Mouse (Mus musculus) cerebellum, adult 8-10 months (tissue): ENCODE results near the gene Insyn1.
A peak's percentile ranks its signal among the peaks of the same experiment; 100 is the strongest.

Experiments used
- DNase-seq: peaks from one replicate; pipeline ENCODE4 v3.0.0; 2022

The Insyn1 gene

GRCm38 (mm10) chr9:58535447-58536134 lies 47.2 kb downstream of the Insyn1 start:
- DNase-seq = no peak

DNA sequence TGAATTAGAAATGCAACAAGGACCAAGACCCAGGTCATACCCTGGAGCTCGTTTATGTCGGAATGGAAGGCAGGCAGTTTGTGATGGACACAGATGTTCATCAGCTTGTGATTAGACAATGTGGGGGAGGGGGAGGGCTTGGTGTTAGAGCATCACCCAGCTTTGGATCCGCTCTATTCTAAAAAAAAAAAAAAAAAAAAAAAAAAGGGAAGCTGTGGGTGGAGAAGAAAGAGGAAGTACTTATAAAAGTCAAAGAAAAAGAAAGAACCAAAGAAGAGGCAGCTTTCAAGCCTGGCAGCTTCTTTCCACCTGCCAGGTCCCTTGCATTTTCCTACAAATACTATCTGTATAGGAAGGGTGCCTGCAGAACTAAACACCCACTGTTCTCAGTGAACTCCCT lies 49.4 kb downstream of the Insyn1 start:
- no peak for DNase-seq

GRCm38 (mm10) chr9:58539886-58540285 lies 51.5 kb downstream of the Insyn1 start:
- DNase-seq = peak; percentile 67

GRCm38 (mm10) chr9:58541895-58542338 lies 53.5 kb downstream of the Insyn1 start:
- no peak for DNase-seq

DNA sequence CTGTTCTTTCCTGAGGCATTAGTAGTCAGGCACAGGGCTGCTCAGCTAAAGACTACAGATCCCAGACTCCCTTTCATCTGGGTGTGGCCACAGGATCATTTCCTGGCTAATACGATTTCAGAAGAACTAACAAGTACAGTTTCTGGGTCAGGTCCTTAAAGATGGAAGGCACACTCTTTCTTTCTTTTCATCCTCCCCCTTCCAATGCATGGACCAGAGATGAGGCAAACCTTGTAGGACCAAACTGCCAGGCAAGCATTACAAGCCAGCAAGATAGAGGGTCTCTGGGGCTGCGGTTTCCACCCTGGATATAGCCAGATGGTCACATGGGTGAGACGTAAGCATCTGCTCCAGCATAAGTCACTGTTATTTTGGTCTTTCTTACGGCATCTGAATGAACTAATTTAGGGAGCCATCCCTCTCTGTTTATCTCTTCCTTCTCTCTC lies 56.5 kb downstream of the Insyn1 start:
- DNase-seq = peak; percentile 39

DNA sequence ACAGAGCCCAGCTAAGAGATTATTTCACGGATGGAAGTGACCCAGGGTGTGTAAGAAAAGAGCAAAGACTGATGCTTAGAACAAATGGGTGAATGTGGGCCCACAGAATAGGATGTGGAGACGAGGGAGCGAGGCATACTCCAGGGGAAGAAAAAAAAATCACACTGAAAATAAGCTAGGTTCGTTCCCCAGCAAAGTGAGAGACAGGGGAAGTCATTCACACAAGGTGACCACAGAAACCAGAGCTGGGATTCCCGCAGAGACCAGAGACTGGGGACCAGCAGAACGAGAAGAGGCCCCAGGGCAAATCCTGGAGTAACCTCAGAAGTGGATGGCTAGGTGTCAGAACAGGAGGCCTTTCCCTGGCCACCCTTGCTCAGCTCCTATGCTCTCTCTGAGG lies 57.0 kb downstream of the Insyn1 start:
- peak; percentile 30 for DNase-seq

- DNase-seq = peak; percentile 69
These were observed 58.4 kb downstream of the Insyn1 start for GRCm38 (mm10) chr9:58546630-58547360.

DNA sequence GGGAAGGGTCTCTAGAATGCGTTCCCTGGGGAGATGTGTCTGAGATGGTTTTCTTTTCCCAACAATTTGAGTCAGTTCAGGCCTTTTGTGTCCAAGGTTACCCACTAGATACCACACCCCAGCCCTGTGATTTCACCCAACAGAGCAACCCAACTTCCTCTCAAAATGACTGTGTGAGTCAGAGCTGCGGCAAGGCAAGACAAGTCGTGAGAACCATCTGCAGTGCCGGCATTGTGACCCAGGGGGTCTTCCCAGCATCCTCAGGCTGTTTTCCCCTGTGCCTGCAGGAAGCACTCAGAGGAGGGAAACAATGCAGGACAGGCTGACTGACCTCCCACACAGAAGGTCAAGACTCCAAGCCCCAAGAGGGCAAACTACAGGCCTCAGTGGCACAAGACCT lies 60.5 kb downstream of the Insyn1 start:
- DNase-seq = no peak
